14 mouse cellular contexts compared by ENCODE assay signal in genomic region chr6:122781167-122781566, GRCm38 (mm10).
"Had no signal": no experiment of that assay in that cellular context is flagged by ENCODE, and none has a peak within 500 bp of the region (broad histone marks: within the 10 kb centered on the region; RNA-seq: fewer than 3 reads in every experiment).

No protein-coding gene starts in this region.

- DNase-seq: kidney, adult 11 months; layer of hippocampus, postnatal 36 days; left cerebral cortex, postnatal 4 days; liver, embryonic 13.5 days; lung, adult 2 months; lung, postnatal 14 days; lung, postnatal 4 days; midbrain, embryonic 14.5 days; thymus, adult 2 months; thymus, postnatal 25 days had no signal

- H3K4me1 ChIP-seq: kidney, embryonic 15.5 days; limb, embryonic 12.5 days; limb, embryonic 15.5 days had no signal

- H3K9ac ChIP-seq: kidney, embryonic 15.5 days; limb, embryonic 12.5 days; limb, embryonic 15.5 days; liver, embryonic 13.5 days had no signal

- H3K27me3 ChIP-seq: kidney, embryonic 15.5 days; limb, embryonic 12.5 days; limb, embryonic 15.5 days; liver, embryonic 13.5 days had no signal

- H3K27ac ChIP-seq: kidney, embryonic 15.5 days; limb, embryonic 12.5 days; limb, embryonic 15.5 days had no signal

- H3K4me2 ChIP-seq: kidney, embryonic 15.5 days; limb, embryonic 12.5 days; limb, embryonic 15.5 days; liver, embryonic 13.5 days; midbrain, embryonic 11.5 days had no signal

- H3K9me3 ChIP-seq: kidney, embryonic 15.5 days; limb, embryonic 12.5 days; limb, embryonic 15.5 days; liver, embryonic 13.5 days had no signal

- H3K4me3 ChIP-seq: kidney, embryonic 15.5 days; limb, embryonic 12.5 days; limb, embryonic 15.5 days; liver, embryonic 13.5 days had no signal

- H3K36me3 ChIP-seq: kidney, embryonic 15.5 days; limb, embryonic 12.5 days; limb, embryonic 15.5 days; liver, embryonic 13.5 days had no signal
